Mouse (Mus musculus) c-Kit-negative CD71-positive TER-119-positive erythroid progenitor cells, embryonic 14.5 days (primary cell): ENCODE results near the gene Col4a2.

ENCODE experiments used
- DNase-seq: peaks from one replicate; pipeline ENCODE4 v3.0.0-alpha.2; 2013; ENCODE audit warnings: low read depth, low spot score

Gene Col4a2

GRCm38 (mm10) chr8:11323681-11324080 is 11.1 kb downstream of the Col4a2 start:
- no peak for DNase-seq

GRCm38 (mm10) chr8:11324801-11325395 is 12.3 kb downstream of the Col4a2 start:
- DNase-seq: no peak

- no peak for DNase-seq
These were observed 14.7 kb downstream of the Col4a2 start for GRCm38 (mm10) chr8:11327298-11327697.

GRCm38 (mm10) chr8:11327722-11328417 is 15.3 kb downstream of the Col4a2 start:
- DNase-seq: no peak

- no peak for DNase-seq
These were observed 19.0 kb downstream of the Col4a2 start for GRCm38 (mm10) chr8:11331561-11331960.

GRCm38 (mm10) chr8:11333746-11334145 is 21.1 kb downstream of the Col4a2 start:
- no peak for DNase-seq

- DNase-seq: no peak
These were observed 21.9 kb downstream of the Col4a2 start for GRCm38 (mm10) chr8:11334493-11334892.

- no peak for DNase-seq
These were observed 22.6 kb downstream of the Col4a2 start for GRCm38 (mm10) chr8:11335238-11335637.

- no peak for DNase-seq
These were observed 23.7 kb downstream of the Col4a2 start for GRCm38 (mm10) chr8:11336346-11336745.

GRCm38 (mm10) chr8:11337642-11338041 is 25.0 kb downstream of the Col4a2 start:
- no peak for DNase-seq

GRCm38 (mm10) chr8:11338507-11338906 is 25.9 kb downstream of the Col4a2 start:
- no peak for DNase-seq

GRCm38 (mm10) chr8:11340310-11341110 is 27.9 kb downstream of the Col4a2 start:
- DNase-seq: no peak

- DNase-seq: no peak
These were observed 28.5 kb downstream of the Col4a2 start for GRCm38 (mm10) chr8:11341111-11341566.

GRCm38 (mm10) chr8:11344459-11344858 is 31.9 kb downstream of the Col4a2 start:
- no peak for DNase-seq

GRCm38 (mm10) chr8:11346225-11346624 is 33.6 kb downstream of the Col4a2 start:
- DNase-seq: no peak

GRCm38 (mm10) chr8:11347699-11348098 is 35.1 kb downstream of the Col4a2 start:
- DNase-seq: no peak

GRCm38 (mm10) chr8:11348622-11349021 is 36.0 kb downstream of the Col4a2 start:
- no peak for DNase-seq

- no peak for DNase-seq
These were observed 38.8 kb downstream of the Col4a2 start for GRCm38 (mm10) chr8:11351355-11351754.

- DNase-seq: no peak
These were observed 39.9 kb downstream of the Col4a2 start for GRCm38 (mm10) chr8:11352514-11352913.

GRCm38 (mm10) chr8:11354800-11355451 is 42.3 kb downstream of the Col4a2 start:
- no peak for DNase-seq

- no peak for DNase-seq
These were observed 43.3 kb downstream of the Col4a2 start for GRCm38 (mm10) chr8:11355900-11356299.

- DNase-seq: no peak
These were observed 44.2 kb downstream of the Col4a2 start for GRCm38 (mm10) chr8:11356776-11357175.
